Mouse (Mus musculus): ENCODE results near the gene Ppm1b. TPM values are rescaled to one million over a fixed set of nuclear protein-coding genes. Genes with fewer than 3 reads are reported as not detected.
A peak's percentile ranks its signal among the peaks of the same experiment; 100 is the strongest.

The Ppm1b gene
- total and polyA plus RNA-seq, 3 experiments = 45.7 to 51.6 TPM; not detected in 1

GRCm38 (mm10) chr17:84956931-84957486 is 468 bp downstream of the Ppm1b start:
- H3K9me3 ChIP-seq (replicated peaks; ENCODE audit: insufficient read depth, low read length) = no peaks in the 10 kb centered on the region
- peak overlapping the region; percentile 81 for H3K9ac ChIP-seq (ENCODE audit: control insufficient read depth, low read depth, low read length, poor library complexity, severe bottlenecking)
- H3K36me3 ChIP-seq (ENCODE audit: control insufficient read depth in 1 of 2, insufficient read depth in 2 of 2, low read length in 2 of 2) = peaks cover 0 to 23% of the 10 kb centered on the region in 2 experiments; a peak in 2 of 4 replicates
- H3K4me1 ChIP-seq (ENCODE audit: control insufficient read depth in 1 of 2, insufficient read depth in 2 of 2, low read length in 2 of 2) = peaks cover 2 to 16% of the 10 kb centered on the region in 2 experiments
- DNase-seq (ENCODE audit: low read depth, low spot score) = peak; percentile 97
- H3K27me3 ChIP-seq (ENCODE audit: control insufficient read depth in 1 of 2, insufficient read depth in 2 of 2, low read length in 2 of 2) = no peaks in the 10 kb centered on the region
- peak; percentile 52 for TF ChIP-seq NELFE (IDR thresholded peaks at IDR 0.05; ENCODE audit: low read depth, low read length)
- no peak for TF ChIP-seq JUND (IDR thresholded peaks at IDR 0.05; ENCODE audit: low read depth, low read length)
- TF ChIP-seq ZMIZ1 (IDR thresholded peaks at IDR 0.05; ENCODE audit: low read depth, low read length) = peak; percentile 65; the same call in 1 of the 2 replicates
- peak; percentile 72; the same call in 1 of the 2 replicates for TF ChIP-seq E2F4 (IDR thresholded peaks at IDR 0.05; ENCODE audit: borderline replicate concordance, low read depth, low read length)
- no peak for TF ChIP-seq USF1 (IDR thresholded peaks at IDR 0.05; ENCODE audit: low read depth, low read length)
- 0 out of 2 replicates have a peak, but pooled peaks have one; percentile 29 for TF ChIP-seq NRF1 (IDR thresholded peaks at IDR 0.05; ENCODE audit: insufficient read depth, low read depth, low read length, poor library complexity, severe bottlenecking)
- TF ChIP-seq POLR2A (IDR thresholded peaks at IDR 0.05; ENCODE audit: control insufficient read depth in 1 of 2, insufficient read depth in 1 of 2, low read depth in 1 of 2, low read length in 2 of 2, poor library complexity in 1 of 2) = peak in 1 of 2 experiments; percentile 72; a peak in 2 of 4 replicates
- TF ChIP-seq TBP (IDR thresholded peaks at IDR 0.05; ENCODE audit: low read depth, low read length) = peak; percentile 76
- TF ChIP-seq BHLHE40 (IDR thresholded peaks at IDR 0.05; ENCODE audit: borderline replicate concordance, low read depth, low read length) = no peak
- no peak for TF ChIP-seq ETS1 (IDR thresholded peaks at IDR 0.05; ENCODE audit: low read depth, low read length)
- TF ChIP-seq MXI1 (IDR thresholded peaks at IDR 0.05; ENCODE audit: low read depth, low read length) = peak; percentile 56; the same call in 1 of the 2 replicates
- no peak for TF ChIP-seq MAFK (IDR thresholded peaks at IDR 0.05; ENCODE audit: borderline replicate concordance, low read depth, low read length)
- no peak for TF ChIP-seq RAD21 (IDR thresholded peaks at IDR 0.05; ENCODE audit: low read depth, low read length)
- TF ChIP-seq GABPA (IDR thresholded peaks at IDR 0.05; ENCODE audit: low read depth, low read length) = no peak
- TF ChIP-seq ELF1 (IDR thresholded peaks at IDR 0.05; ENCODE audit: low read depth, low read length) = 0 out of 2 replicates have a peak, but pooled peaks have one; percentile 17
- no peak for TF ChIP-seq MYB (IDR thresholded peaks at IDR 0.05; ENCODE audit: low read depth, low read length)
- 0 out of 2 replicates have a peak, but pooled peaks have one; percentile 66 for TF ChIP-seq HCFC1 (IDR thresholded peaks at IDR 0.05; ENCODE audit: low read depth, low read length)
- no peak for TF ChIP-seq UBTF (IDR thresholded peaks at IDR 0.05; ENCODE audit: borderline replicate concordance, insufficient read depth, low read depth, low read length)
- H3K27ac ChIP-seq (ENCODE audit: control insufficient read depth, low read depth, low read length) = peak overlapping the region; percentile 92
- H3K4me3 ChIP-seq (ENCODE audit: control insufficient read depth in 1 of 2, insufficient read depth in 1 of 2, low read depth in 2 of 2, low read length in 2 of 2) = peak overlapping the region; percentile 72 to 73
- H3K79me2 ChIP-seq (ENCODE audit: control insufficient read depth, insufficient read depth, low read length, poor library complexity) = peaks cover 33% of the 10 kb centered on the region

All from MEL (cell line).